Mouse (Mus musculus): ENCODE measurements around the gene Rpusd1. TPM values are rescaled to one million over a fixed set of nuclear protein-coding genes. Genes with fewer than 3 reads are reported as not detected.
A peak's percentile ranks its signal among the peaks of the same experiment; 100 is the strongest.

Gene Rpusd1
- polyA plus RNA-seq (2012; rRNA removed): 22.1 and 22.9 TPM in 2 replicates

GRCm38 (mm10) chr17:25727265-25728008, at the start of gene Rpusd1, which contains the start of gene Chtf18:
Gene Rpusd1 (plus strand): TSS chr17:25727670.
Gene Chtf18 (minus strand): TSS chr17:25727419.
- under 1% methylated on average over 37 of the region's 37 CpGs for WGBS

DNA sequence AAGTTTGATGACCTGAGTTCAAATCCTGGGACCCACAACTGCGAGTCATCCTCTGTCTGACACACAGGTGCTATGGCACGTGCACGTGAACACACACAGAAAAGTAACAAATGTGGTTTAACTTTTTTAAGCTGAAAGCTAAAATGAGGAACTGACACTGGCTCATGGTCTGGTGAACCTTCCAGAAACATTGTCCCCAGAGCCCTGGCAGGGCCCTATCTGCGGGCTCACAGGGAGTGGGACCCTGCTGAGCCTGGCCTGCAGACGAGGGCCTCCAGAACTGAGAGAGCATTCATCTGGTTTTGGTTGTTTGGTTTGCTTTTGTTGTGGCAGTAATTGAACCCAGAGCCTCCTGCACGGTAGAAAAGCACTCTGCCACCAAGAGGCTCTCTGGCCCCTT, 49.5 kb upstream of the Rpusd1 start:
- DNase-seq (ENCODE audit: low read depth, low spot score): no peak

More at GRCm38 (mm10) chr17:25727265-25728008, at the start of gene Rpusd1, which contains the start of gene Chtf18:
- DNase-seq (ENCODE audit: low read depth, low spot score): peak; percentile 99

GRCm38 (mm10) chr17:25679818-25680217, 47.7 kb upstream of the Rpusd1 start:
- DNase-seq (ENCODE audit: low read depth, low spot score): no peak
- WGBS: 23% methylated on average over 5 of the region's 5 CpGs

More for the DNA sequence above, 49.5 kb upstream of the Rpusd1 start:
- 65% methylated on average over 6 of the region's 6 CpGs for WGBS

DNA sequence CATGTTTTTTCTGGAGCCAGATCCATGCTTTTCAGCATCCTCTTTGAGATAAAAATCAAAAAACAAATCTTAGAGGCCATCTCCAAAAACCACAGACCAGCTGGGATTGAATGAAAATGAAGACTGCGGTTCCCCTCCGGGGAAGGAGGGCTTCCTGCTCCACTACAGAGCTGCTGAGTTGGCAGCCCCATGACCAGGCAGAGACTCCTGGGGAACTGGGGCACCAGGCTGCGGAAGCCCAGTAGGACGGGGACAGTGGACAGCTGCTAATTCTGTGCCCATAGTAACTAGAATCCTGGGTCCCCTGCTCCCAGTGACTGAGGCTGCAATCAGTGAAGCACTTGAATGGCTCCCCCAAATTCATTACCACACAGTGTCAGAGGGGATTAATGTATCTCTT, 45.8 kb upstream of the Rpusd1 start:
- 79% methylated on average over 4 of the region's 4 CpGs for WGBS
- no peak for DNase-seq (ENCODE audit: low read depth, low spot score)

- DNase-seq (ENCODE audit: low read depth, low spot score): no peak
- WGBS: 38% methylated on average over 7 of the region's 7 CpGs
Observed at GRCm38 (mm10) chr17:25686323-25686722, 41.1 kb upstream of the Rpusd1 start.

DNA sequence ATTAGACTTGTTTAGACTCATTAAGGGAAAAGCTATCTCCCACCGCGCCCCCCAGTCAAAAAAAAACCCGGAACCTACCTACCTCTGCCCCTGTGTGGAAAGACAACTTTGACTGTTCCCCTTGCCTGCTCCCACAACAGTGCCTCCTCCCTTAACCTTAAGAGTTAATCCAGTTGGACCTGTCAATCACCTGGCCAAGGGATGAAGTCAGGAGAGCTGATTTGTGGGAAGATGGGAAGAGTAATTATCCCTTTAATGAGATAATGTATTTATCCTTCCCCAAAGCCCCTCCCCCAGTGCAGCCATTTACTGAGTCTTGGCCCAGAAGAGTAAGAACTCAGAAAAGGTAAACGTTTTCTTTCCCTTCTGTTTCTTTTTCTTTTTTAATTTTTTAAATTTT, 38.5 kb upstream of the Rpusd1 start:
- 76% methylated on average over 4 of the region's 4 CpGs for WGBS
- no peak for DNase-seq (ENCODE audit: low read depth, low spot score)

- WGBS: 21% methylated on average over 1 of the region's 1 CpGs
- DNase-seq (ENCODE audit: low read depth, low spot score): no peak
Observed at GRCm38 (mm10) chr17:25696263-25696662, 31.2 kb upstream of the Rpusd1 start.

DNA sequence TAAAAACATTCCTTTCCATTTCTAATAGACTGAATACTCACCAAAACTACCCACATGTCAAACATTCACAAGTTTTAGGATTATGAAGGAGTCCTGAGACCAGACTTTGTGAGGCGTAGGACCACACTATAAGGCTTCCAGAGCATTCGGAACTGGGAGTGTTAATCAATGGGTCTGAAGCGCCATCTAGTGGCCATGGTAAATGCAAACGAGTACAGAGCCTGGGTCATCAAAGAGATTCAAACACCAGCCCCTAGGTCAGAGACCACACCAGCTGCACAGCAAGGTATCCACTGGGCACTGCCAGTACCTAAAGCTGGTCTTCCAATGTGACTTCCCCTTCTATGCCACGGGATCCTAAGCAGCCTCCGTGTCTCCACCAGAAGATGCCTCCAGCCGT, 29.0 kb upstream of the Rpusd1 start:
- DNase-seq (ENCODE audit: low read depth, low spot score): peak; percentile 57
- WGBS: 16% methylated on average over 7 of the region's 7 CpGs

GRCm38 (mm10) chr17:25700863-25701496, 26.5 kb upstream of the Rpusd1 start:
- 56% methylated on average over 9 of the region's 9 CpGs for WGBS
- DNase-seq (ENCODE audit: low read depth, low spot score): no peak

- 96% methylated on average over 2 of the region's 2 CpGs for WGBS
- no peak for DNase-seq (ENCODE audit: low read depth, low spot score)
Observed at GRCm38 (mm10) chr17:25709994-25710393, 17.5 kb upstream of the Rpusd1 start.

GRCm38 (mm10) chr17:25711136-25711535, 16.3 kb upstream of the Rpusd1 start:
- 58% methylated on average over 4 of the region's 4 CpGs for WGBS
- DNase-seq (ENCODE audit: low read depth, low spot score): no peak

- DNase-seq (ENCODE audit: low read depth, low spot score): no peak
- WGBS: 58% methylated on average over 3 of the region's 3 CpGs
Observed at GRCm38 (mm10) chr17:25715627-25716026, 11.8 kb upstream of the Rpusd1 start.

- DNase-seq (ENCODE audit: low read depth, low spot score): no peak
- 11% methylated on average over 6 of the region's 6 CpGs for WGBS
Observed at GRCm38 (mm10) chr17:25716130-25716529, 11.3 kb upstream of the Rpusd1 start.

- WGBS: 2% methylated on average over 45 of the region's 45 CpGs
- DNase-seq (ENCODE audit: low read depth, low spot score): no peak
Observed at GRCm38 (mm10) chr17:25716711-25717637, 10.5 kb upstream of the Rpusd1 start, which contains the start of gene Gng13. Gene Gng13 (plus strand): TSS chr17:25717171.

- no peak for DNase-seq (ENCODE audit: low read depth, low spot score)
- WGBS: 12% methylated on average over 6 of the region's 6 CpGs
Observed at GRCm38 (mm10) chr17:25717691-25718090, 9.8 kb upstream of the Rpusd1 start.

DNA sequence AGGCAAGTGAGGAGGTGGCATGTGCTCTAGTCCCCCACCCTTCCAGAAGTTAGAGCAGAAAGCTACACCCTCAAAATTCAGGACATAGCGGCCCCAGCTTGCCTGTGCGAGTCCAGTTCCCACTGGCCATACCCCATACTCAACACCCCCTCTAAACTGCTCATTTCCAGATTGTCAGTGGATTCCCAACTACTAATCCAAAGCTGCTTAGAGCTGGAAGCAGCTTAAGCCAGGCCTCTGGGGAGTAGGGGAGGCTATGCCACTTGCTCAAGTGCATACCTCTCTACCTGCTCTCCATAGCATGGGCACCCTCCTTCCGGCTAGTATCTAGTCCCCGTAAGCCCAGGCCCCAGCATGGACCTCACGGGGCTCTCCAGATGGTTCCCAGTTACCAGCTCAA, 6.0 kb upstream of the Rpusd1 start:
- DNase-seq (ENCODE audit: low read depth, low spot score): no peak
- WGBS: 95% methylated on average over 5 of the region's 5 CpGs

DNA sequence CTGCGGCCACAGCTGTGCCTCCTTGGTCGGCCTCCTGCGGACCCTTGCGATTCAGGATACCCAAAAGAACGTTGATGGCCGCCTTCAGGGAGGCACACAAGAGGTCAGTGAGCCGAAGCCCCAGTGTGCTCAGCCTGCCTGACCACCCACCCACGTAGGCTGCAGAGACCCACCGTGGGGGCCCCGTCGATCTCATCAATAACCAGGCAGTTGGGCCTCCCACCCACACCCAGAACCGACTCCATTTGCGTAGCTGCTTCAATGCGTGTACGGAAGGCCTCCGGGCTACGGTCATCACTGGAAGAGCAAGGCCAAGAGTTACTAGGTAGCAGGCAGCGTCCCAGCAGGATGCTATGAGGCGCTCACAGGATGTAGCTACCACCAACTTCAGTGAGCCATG, 4.0 kb upstream of the Rpusd1 start:
- WGBS: 97% methylated on average over 19 of the region's 19 CpGs
- DNase-seq (ENCODE audit: low read depth, low spot score): no peak

- no peak for DNase-seq (ENCODE audit: low read depth, low spot score)
- WGBS: 92% methylated on average over 7 of the region's 7 CpGs
Observed at GRCm38 (mm10) chr17:25723919-25724318, 3.6 kb upstream of the Rpusd1 start.

- WGBS: 88% methylated on average over 6 of the region's 6 CpGs
- DNase-seq (ENCODE audit: low read depth, low spot score): no peak
Observed at GRCm38 (mm10) chr17:25725264-25725663, 2.2 kb upstream of the Rpusd1 start.

DNA sequence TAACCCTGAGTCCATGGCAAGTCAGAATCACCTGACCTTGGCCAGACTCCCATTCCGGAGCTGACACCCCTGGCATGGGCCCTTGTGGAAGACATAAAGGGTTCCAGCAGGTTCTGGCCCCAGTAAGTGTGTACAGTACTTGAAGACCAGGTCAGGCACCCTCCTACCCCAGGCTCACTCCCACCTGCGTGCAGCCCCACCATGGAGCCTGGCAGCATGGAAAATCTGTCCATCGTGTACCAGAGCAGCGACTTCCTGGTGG, 470 bp downstream of the Rpusd1 start:
- no peak for DNase-seq (ENCODE audit: low read depth, low spot score)
- WGBS: 15% methylated on average over 4 of the region's 4 CpGs

Measured in large intestine, adult 2 months (tissue).